Mouse (Mus musculus) neural tube, embryonic 13.5 days (tissue): ENCODE measurements around the gene Gm8300. TPM values are rescaled to one million over a fixed set of nuclear protein-coding genes. Genes with fewer than 3 reads are reported as not detected.
"Not testable (repeated sequence)": the region's sequence is repeated elsewhere in the genome, so short reads cannot be mapped to it uniquely, and the experiment has no call there.

Source experiments
- ATAC-seq: fragments of 200-750 bp; cut with Nextera tagmentation; 2 replicates; pipeline ENCODE4 v1.8.0; 2017; ENCODE audit warnings: low read depth, mild to moderate bottlenecking, moderate TSS enrichment, moderate library complexity
- H3K27ac ChIP-seq: fragments of 300-500 bp; sonication (generic); replicated peaks from 2 replicates; pipeline ENCODE4 v1.5.1; 2015; ENCODE audit warnings: moderate library complexity, mild to moderate bottlenecking, inconsistent platforms
- H3K27me3 ChIP-seq: fragments of 300-500 bp; sonication (generic); 2 replicates; pipeline ENCODE4 v1.6.1; 2015; ENCODE audit warnings: mild to moderate bottlenecking, inconsistent platforms
- H3K36me3 ChIP-seq: fragments of 300-500 bp; sonication (generic); 2 replicates; pipeline ENCODE4 v1.6.1; 2015; ENCODE audit warnings: mild to moderate bottlenecking, inconsistent platforms
- H3K4me1 ChIP-seq: fragments of 300-500 bp; sonication (generic); replicated peaks from 2 replicates; pipeline ENCODE4 v1.6.1; 2015; ENCODE audit warnings: inconsistent platforms
- H3K4me2 ChIP-seq: fragments of 300-500 bp; sonication (generic); 2 replicates; pipeline ENCODE4 v1.6.1; 2015; ENCODE audit warnings: inconsistent platforms, mild to moderate bottlenecking, moderate library complexity
- H3K4me3 ChIP-seq: fragments of 300-500 bp; sonication (generic); 2 replicates; pipeline ENCODE4 v1.5.1; 2015; ENCODE audit warnings: mild to moderate bottlenecking, inconsistent platforms
- H3K9ac ChIP-seq: fragments of 300-500 bp; sonication (generic); 2 replicates; pipeline ENCODE4 v1.6.1; 2015; ENCODE audit warnings: moderate library complexity, mild to moderate bottlenecking, inconsistent platforms
- H3K9me3 ChIP-seq: fragments of 300-500 bp; sonication (generic); 2 replicates; pipeline ENCODE4 v1.6.1; 2016; ENCODE audit warnings: inconsistent platforms
- WGBS: fragments of 180-500 bp; shearing (Covaris S2); methylation state at CpG from one replicate; pipeline ENCODE4 v1.1.7; 2015; 5-methylcytosine and 5-hydroxymethylcytosine counted together
- polyA plus RNA-seq: library from polyadenylated mRNA; unstranded; fragments of >200 nt; fragmentation: Nextera tagmentation; extraction: Ambion mirVana; gene quantifications from 2 replicates; pipeline ENCODE4 v1.2.1, GENCODE M21; 2015

The Gm8300 gene
- polyA plus RNA-seq = not detected in 2 replicates

DNA sequence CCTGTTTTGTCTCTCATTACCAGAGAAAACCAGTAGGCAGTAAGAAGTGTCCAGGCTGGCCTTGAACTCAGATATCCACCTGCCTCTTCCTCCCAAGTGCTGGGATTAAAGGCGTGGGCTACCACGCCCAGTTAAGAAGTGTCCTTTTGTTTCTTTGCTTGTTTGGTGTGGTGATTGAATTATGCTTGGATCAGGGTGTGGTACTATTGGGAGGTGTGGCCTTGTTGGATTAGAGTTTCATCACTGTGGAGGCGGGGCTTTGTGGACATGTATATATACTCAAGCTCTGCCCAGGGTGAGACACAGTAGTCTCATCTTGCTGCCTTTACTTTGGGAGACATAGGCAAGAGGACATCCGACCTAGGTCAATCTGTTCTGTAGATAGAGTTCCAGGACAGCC lies at the start of gene Gm8300:
Gm8300 (plus strand) TSS at position 301 of the 400 bp plus-strand sequence.
- not testable (repeated sequence) for H3K36me3 ChIP-seq, ATAC-seq, H3K27me3 ChIP-seq, H3K27ac ChIP-seq, H3K4me2 ChIP-seq, H3K9me3 ChIP-seq, H3K4me3 ChIP-seq, H3K4me1 ChIP-seq, H3K9ac ChIP-seq
- WGBS = 92% methylated on average over 4 of the region's 4 CpGs

DNA sequence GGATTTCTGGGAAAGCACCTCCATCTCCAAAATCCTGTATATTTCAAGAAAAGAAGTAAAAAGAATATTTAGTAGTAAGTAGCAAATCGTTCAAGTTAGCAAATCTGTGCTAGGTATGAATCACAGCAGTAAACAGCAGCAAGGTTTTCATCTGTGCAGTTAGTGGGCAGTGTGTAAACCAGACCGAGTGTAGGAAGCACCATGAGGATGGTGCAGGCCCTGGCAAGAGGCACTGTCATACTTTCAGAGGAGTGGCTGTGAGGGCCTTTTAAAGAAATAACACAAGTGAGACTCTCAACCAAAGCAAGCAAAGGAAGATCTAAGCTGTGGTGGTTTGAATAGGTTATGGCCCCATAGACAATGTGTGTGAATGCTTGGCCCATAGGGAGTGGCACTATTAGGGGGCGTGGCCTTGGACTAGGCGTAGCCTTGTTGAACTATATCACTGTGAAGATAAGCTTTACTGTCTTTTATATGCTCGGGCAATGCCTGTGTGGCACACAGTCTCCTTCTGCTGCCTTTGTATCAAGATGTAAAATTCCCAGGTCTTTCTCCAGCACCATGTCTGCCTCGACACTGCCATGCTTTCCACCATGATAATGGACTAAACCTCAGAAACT lies 49.3 kb upstream of the Gm8300 start:
- Histone ChIP-seq H3K27me3 (no peaks in the 10 kb centered on the region), H3K4me2 (no peak overlapping the region), H3K9me3 (no peaks in the 10 kb centered on the region), H3K27ac (no peak overlapping the region), H3K36me3 (peaks cover 80% of the 10 kb centered on the region), H3K9ac (no peak overlapping the region), H3K4me1 (peaks cover 10% of the 10 kb centered on the region), H3K4me3 (no peak overlapping the region)
- ATAC-seq = no peak
- 79% methylated on average over 6 of the region's 6 CpGs for WGBS

DNA sequence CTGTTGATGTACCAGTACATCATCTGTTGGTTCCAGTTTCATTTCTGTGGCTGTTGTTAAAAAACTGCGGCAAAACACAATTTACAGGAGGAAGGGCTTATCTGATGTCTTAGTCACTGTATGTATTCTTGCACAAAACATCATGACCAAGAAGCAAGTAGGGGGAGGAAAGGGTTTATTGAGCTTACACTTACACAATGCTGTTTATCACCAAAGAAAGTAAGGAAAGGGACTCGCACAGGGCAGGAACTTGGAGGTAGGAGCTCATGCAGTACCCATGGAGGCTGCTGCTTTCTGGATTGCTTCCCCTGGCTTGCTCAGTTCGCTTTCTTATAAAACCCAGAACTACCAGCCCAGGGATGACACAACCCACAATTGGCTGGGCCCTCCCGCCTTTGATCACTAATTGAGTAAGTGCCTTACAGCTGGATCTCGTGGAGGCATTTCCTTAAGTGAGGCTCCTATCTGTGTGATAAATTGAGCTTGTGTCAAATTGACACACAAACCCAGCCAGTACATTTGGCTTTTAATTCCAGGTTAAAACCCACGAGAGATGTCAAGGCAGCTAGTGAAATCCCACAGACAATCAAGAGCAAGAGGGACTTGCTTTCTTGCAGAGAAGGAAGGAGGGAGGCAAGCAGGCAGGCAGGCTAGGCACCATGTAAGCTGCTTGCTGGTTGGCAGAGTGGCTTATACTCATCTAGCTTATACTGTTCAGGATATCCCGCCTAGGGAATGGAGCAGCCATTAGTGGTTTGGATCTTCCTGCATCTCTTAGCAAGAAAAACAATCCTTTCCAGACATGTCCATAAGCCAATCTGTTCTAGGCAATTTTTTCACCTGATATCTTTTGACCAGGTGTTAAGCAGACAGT lies 43.6 kb upstream of the Gm8300 start:
- no peaks in the 10 kb centered on the region for H3K27me3 ChIP-seq
- H3K4me1 ChIP-seq = peaks cover 27% of the 10 kb centered on the region
- no peaks in the 10 kb centered on the region for H3K9me3 ChIP-seq
- H3K27ac ChIP-seq = no peak overlapping the region
- no peak for ATAC-seq
- WGBS = 57% methylated on average over 7 of the region's 7 CpGs
- H3K4me2 ChIP-seq = peak overlapping the region; percentile 73
- H3K36me3 ChIP-seq = peaks cover 26% of the 10 kb centered on the region
- H3K4me3 ChIP-seq = peak overlapping the region; percentile 74
- H3K9ac ChIP-seq = peak overlapping the region; percentile 86

DNA sequence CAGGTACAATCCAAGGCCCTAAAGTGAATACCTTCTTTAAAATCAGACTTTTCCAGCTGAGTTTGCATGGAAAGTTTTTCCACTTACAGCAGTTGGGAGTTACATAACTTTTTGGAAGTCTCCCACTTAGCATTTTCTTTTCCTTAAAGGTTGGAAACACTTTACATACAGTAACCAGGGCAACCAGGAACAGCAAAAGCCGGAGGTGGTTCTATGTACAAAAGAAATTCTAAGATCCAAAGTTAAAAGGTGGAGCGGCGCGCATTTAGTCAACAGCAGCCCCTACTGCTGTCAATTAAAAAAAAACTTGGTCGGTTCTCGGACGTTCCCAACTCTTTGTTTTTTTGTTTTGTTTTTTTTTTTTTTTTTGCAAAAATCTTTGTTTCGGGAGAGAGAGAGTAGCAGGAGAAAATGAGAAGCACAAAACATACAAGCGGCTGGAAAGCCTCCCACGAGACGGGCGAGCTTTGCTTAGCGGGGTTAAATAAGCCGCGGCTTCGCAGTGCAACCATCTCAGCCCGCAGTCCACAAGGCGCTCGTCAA lies 42.6 kb upstream of the Gm8300 start:
- peaks cover 22% of the 10 kb centered on the region for H3K4me1 ChIP-seq
- peaks cover 21% of the 10 kb centered on the region for H3K36me3 ChIP-seq
- no peak for ATAC-seq
- H3K9ac ChIP-seq = peak overlapping the region; percentile 86
- peak overlapping the region; percentile 93 for H3K27ac ChIP-seq
- WGBS = under 1% methylated on average over 19 of the region's 19 CpGs
- no peaks in the 10 kb centered on the region for H3K9me3 ChIP-seq
- peak overlapping the region; percentile 74 for H3K4me3 ChIP-seq
- peak overlapping the region; percentile 73 for H3K4me2 ChIP-seq
- H3K27me3 ChIP-seq = no peaks in the 10 kb centered on the region

DNA sequence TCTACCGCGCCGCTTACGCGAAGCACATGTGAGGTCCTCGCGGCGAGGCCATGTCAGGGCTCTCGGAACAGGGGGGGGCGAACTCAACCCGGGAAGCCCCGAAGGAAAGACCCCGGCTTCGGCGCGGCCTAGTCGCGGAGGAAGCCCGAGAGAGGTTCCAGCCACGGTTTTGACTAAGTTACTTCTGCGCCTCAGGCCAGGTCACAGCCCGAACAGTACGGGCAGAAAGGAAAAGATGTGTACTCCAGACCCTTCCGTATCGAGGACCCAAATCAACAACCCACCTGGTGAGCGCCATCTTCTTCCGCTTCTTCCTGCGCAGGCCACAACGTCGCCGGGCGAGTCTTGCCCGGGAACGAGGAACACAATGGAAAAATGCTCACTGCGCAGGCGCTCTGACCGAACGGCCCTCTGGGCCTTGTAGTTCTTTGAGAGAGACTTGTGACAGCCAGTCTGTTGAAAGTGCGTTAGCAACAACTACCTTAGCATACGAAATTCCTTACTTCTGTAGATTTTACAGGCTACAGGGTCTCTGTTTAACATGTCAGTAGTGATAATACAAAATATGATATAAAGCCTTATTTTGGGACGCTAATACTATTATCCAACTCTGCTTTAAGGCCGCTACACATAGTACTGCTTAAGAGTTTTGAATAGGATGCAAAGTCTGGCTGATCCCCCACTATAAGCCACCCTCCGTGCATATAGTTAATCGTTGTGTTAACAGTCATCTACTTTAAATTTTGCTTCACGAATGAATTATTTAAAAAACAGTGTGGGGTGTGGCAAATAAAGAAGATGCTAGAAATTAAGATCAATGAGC lies 41.9 kb upstream of the Gm8300 start, which contains the start of gene Snw1:
Snw1 (minus strand) TSS at position 311 of the 823 bp plus-strand sequence.
- Histone ChIP-seq H3K27me3 (no peaks in the 10 kb centered on the region), H3K27ac (peak within 1 kb of the TSS; percentile 93), H3K9me3 (no peaks in the 10 kb centered on the region), H3K4me2 (peak within 1 kb of the TSS; percentile 73), H3K4me3 (peak within 1 kb of the TSS; percentile 74), H3K9ac (peak within 1 kb of the TSS; percentile 86), H3K4me1 (peaks cover 17% of the 10 kb centered on the region), H3K36me3 (peaks cover 14% of the 10 kb centered on the region)
- 3% methylated on average over 45 of the region's 45 CpGs for WGBS
- ATAC-seq = peak; percentile 96

DNA sequence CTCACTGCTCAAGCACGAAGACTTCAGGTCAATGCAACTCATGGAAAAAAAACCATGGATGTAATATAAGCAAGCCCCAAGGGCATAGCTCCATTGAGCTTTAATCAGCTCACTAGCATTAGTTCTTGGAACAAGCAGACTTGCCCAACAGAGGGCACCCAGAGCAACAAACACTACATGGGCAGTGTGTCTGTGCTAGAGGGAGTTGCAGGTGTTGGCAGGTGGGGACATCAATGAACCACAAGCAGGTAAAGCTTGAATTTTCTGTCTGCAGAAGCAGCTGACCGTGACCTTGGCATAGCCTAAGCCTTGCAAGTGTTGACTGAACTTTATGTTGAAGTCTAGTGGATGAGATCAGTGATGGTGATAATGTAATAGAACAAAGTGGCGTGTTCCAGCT lies 39.4 kb upstream of the Gm8300 start:
- Histone ChIP-seq H3K27me3 (no peaks in the 10 kb centered on the region), H3K4me1 (peaks cover 17% of the 10 kb centered on the region), H3K9me3 (no peaks in the 10 kb centered on the region), H3K4me2 (no peak overlapping the region), H3K36me3 (no peaks in the 10 kb centered on the region), H3K4me3 (no peak overlapping the region), H3K27ac (no peak overlapping the region), H3K9ac (no peak overlapping the region)
- WGBS = 79% methylated on average over 3 of the region's 3 CpGs
- no peak for ATAC-seq

DNA sequence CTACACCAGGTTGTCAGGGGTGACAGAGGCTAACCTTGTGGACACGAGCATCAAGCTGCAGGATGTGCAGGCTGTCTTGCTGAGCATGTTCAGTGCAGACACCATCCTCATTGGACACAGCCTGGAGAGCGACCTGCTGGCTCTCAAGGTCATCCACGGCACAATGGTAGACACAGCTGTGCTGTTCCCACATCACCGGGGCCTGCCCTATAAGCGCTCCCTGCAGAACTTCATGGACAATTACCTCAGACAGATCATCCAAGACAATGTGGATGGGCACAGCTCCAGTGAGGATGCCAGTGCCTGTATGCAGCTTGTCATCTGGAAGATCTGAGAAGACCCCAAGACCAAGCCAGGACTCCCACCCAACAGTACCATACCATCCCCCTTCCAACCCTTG lies 31.6 kb upstream of the Gm8300 start:
- WGBS = 89% methylated on average over 5 of the region's 5 CpGs
- not testable (repeated sequence) for H3K9me3 ChIP-seq, H3K36me3 ChIP-seq, H3K27ac ChIP-seq, H3K4me1 ChIP-seq, ATAC-seq, H3K9ac ChIP-seq, H3K4me3 ChIP-seq, H3K4me2 ChIP-seq, H3K27me3 ChIP-seq

DNA sequence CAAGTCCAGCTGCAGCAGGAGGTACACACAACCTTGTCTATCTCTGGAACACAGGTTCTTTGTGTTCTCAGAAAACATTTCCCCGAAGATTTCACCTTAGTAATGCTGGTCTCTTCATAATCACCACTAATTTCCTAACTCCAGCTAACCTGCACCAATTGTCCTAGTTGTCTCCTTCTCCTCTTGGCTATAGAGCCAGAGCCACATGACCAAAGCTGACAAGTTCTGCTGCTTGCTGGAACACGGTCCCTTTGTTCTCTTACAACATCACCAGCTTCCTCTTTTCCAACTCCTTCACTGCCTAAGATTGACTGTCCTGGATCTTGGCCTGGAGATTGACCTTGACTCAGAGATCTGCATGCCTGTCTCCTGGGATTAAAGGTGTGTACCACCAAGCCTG lies 25.4 kb upstream of the Gm8300 start:
- H3K4me1 ChIP-seq, ATAC-seq, H3K4me2 ChIP-seq, H3K4me3 ChIP-seq, H3K27me3 ChIP-seq, H3K9me3 ChIP-seq, H3K27ac ChIP-seq, H3K36me3 ChIP-seq, H3K9ac ChIP-seq: not testable (repeated sequence)
- WGBS = 70% methylated on average over 2 of the region's 2 CpGs

DNA sequence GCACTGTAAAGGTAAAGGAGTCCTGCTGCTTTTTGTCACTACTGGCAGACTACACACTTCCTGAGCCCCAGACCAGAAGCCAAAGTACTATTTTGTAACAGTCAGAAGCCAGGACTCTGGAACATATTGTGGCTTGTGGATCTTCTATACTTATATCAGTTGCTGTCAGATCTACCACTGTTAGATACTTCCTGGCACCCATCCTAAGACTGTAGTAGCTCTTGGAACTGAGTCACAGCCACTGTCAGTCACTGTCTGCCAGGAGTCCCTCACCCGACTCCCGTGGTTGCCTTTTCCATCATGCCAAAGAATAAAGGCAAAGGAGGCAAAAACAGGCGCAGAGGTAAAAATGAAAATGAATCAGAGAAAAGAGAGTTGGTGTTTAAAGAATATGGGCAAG lies 19.7 kb upstream of the Gm8300 start, which contains the start of gene Gm5788:
Gm5788 (plus strand) TSS at position 301 of the 400 bp plus-strand sequence.
- not testable (repeated sequence) for H3K4me2 ChIP-seq, H3K9ac ChIP-seq, H3K9me3 ChIP-seq, ATAC-seq, H3K27me3 ChIP-seq, H3K4me3 ChIP-seq, H3K27ac ChIP-seq, H3K36me3 ChIP-seq, H3K4me1 ChIP-seq
- WGBS = 96% methylated on average over 3 of the region's 3 CpGs

DNA sequence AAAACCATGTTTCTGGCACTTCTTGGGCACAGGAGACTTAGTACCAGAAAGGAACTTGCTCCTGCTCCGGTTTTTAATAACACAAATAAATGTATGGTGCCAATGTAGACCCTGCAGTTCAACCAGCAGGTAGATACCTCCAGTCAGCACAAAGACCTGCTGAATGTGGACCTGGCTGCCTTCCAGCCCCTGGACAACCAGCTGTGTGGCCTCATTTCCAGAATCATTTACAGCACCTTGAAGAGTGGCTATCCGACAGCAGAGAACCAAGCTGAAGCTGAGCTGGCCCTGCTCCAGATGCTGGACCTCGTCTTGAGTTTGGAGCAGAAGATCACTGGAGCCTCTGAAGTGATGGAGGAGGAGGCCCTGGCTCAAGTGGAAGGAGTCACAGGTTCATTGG lies 5.5 kb downstream of the Gm8300 start:
- H3K27me3 ChIP-seq, H3K4me1 ChIP-seq, H3K9me3 ChIP-seq, H3K4me3 ChIP-seq, H3K36me3 ChIP-seq, H3K27ac ChIP-seq, ATAC-seq, H3K4me2 ChIP-seq, H3K9ac ChIP-seq: not testable (repeated sequence)
- WGBS = 78% methylated on average over 3 of the region's 3 CpGs

DNA sequence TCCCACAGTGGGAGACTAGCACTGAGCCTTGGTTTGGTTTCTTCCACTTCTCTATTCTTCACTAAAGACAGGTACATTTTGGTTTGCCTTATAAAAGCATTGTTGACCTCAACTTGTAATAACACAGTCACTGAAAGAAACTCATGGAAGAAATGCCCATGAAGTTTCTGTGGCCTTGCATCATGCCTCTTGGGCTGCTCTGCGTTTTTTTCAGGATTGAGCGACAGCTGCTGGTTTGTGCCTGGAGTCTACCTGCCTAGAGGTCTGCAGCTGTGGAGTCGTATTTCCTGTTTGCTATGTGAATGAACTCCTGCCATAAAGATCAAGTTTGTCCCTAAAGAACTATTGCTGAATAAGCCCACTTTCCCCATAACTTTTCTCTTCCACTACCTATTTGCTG lies 29.8 kb downstream of the Gm8300 start:
- H3K27ac ChIP-seq = no peak overlapping the region
- 89% methylated on average over 3 of the region's 3 CpGs for WGBS
- no peaks in the 10 kb centered on the region for H3K36me3 ChIP-seq
- H3K9me3 ChIP-seq = no peaks in the 10 kb centered on the region
- H3K9ac ChIP-seq = no peak overlapping the region
- H3K4me3 ChIP-seq = no peak overlapping the region
- no peak overlapping the region for H3K4me2 ChIP-seq
- H3K4me1 ChIP-seq = no peaks in the 10 kb centered on the region
- no peaks in the 10 kb centered on the region for H3K27me3 ChIP-seq
- no peak for ATAC-seq

DNA sequence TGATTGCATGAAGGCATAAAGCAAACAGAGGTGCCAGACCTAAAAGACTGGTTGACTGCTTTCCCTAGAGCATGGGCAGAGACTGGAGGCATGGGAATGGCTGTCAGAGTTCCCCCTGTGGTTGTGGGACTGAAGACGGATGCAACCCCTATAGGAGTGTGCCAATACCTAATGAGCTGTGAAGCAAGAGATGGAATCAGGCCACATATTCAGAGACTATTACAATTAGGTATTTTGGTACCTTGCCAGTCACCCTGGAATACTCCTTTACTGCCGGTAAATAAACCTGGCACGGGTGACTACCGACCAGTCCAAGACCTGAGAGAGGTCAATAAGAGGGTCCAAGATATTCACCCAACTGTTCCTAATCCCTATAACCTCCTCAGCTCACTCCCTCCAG lies 36.5 kb downstream of the Gm8300 start:
- not testable (repeated sequence) for H3K4me1 ChIP-seq, H3K4me2 ChIP-seq, H3K27ac ChIP-seq, H3K9me3 ChIP-seq, H3K9ac ChIP-seq, H3K4me3 ChIP-seq, ATAC-seq, H3K36me3 ChIP-seq, H3K27me3 ChIP-seq
- 90% methylated on average over 4 of the region's 4 CpGs for WGBS
